Mouse (Mus musculus) CH12.LX (cell line): ENCODE data around the gene Mtx1. TPM values are rescaled to one million over a fixed set of nuclear protein-coding genes. Genes with fewer than 3 reads are reported as not detected.
A peak's percentile ranks its signal among the peaks of the same experiment; 100 is the strongest.

Experiments used
- DNase-seq: peaks from one replicate; pipeline ENCODE4 v3.0.0-alpha.2; 2013; ENCODE audit errors: extremely low read depth
- H3K27ac ChIP-seq: 2 replicates; pipeline ENCODE4 v1.5.1; 2012; ENCODE audit warnings: low read depth, mild to moderate bottlenecking, control low read depth, moderate library complexity; ENCODE audit not compliant: insufficient read depth
- H3K27me3 ChIP-seq: replicated peaks from 2 replicates; pipeline ENCODE3; 2012; ENCODE audit warnings: inconsistent platforms
- H3K36me3 ChIP-seq, 2 experiments: replicated peaks in 1 of 2; 2 replicates each; pipeline versions ENCODE3 to v1.6.1; 2012; ENCODE audit warnings: inconsistent platforms in 1 of 2, low read length in 1 of 2, mild to moderate bottlenecking in 1 of 2, mixed read lengths in 1 of 2, moderate library complexity in 1 of 2; ENCODE audit not compliant: control insufficient read depth in 1 of 2, insufficient read depth in 1 of 2
- H3K4me1 ChIP-seq, 2 experiments: 2 replicates each; pipeline ENCODE4 v1.6.1; 2012; ENCODE audit warnings: inconsistent platforms in 1 of 2, moderate library complexity in 1 of 2; ENCODE audit not compliant: insufficient read depth in 2 of 2, control insufficient read depth in 1 of 2
- H3K4me2 ChIP-seq: 2 replicates; pipeline ENCODE4 v1.6.1; 2012; ENCODE audit warnings: low read depth, mild to moderate bottlenecking, control low read depth; ENCODE audit not compliant: poor library complexity, insufficient read depth, severe bottlenecking
- H3K4me3 ChIP-seq, 3 experiments: fragments of 150-350 bp in 1 of 3; sonication (generic) in 1 of 3; replicated peaks in 1 of 3; 2 replicates each; pipeline versions ENCODE3 to v1.5.1; 2011 to 2012; ENCODE audit warnings: low read depth in 2 of 3, low read length in 2 of 3, mild to moderate bottlenecking in 2 of 3, moderate library complexity in 2 of 3, control low read depth in 1 of 3, improper control_type of control experiment in 1 of 3, inconsistent platforms in 1 of 3, mixed read lengths in 1 of 3; ENCODE audit not compliant: poor library complexity in 1 of 3
- H3K79me2 ChIP-seq: replicated peaks from 2 replicates; pipeline ENCODE4 v1.6.1; 2012; ENCODE audit warnings: mild to moderate bottlenecking, moderate library complexity; ENCODE audit not compliant: control insufficient read depth, poor library complexity, insufficient read depth, severe bottlenecking; ENCODE audit errors: extremely low read depth
- H3K9ac ChIP-seq: 2 replicates; pipeline ENCODE4 v1.6.1; 2012; ENCODE audit warnings: low read depth, mild to moderate bottlenecking, control low read depth, moderate library complexity; ENCODE audit not compliant: insufficient read depth
- H3K9me3 ChIP-seq: replicated peaks from 2 replicates; pipeline ENCODE3; 2012; ENCODE audit warnings: low read length, inconsistent platforms, mixed read lengths
- JUND ChIP-seq: conservative IDR thresholded peaks from 2 replicates; pipeline ENCODE4 v1.6.1; 2011; ENCODE audit warnings: low read depth, low read length, improper control_type of control experiment
- MXI1 ChIP-seq: IDR thresholded peaks from 2 replicates; pipeline ENCODE4 v1.6.1; 2011; ENCODE audit warnings: mild to moderate bottlenecking, low read depth, low read length, improper control_type of control experiment
- POLR2A ChIP-seq: IDR thresholded peaks from 2 replicates; pipeline ENCODE4 v1.6.1; 2011; ENCODE audit warnings: low read depth, mild to moderate bottlenecking, improper control_type of control experiment, low read length
- SIN3A ChIP-seq: IDR thresholded peaks from 2 replicates; pipeline ENCODE4 v1.6.1; 2012; ENCODE audit warnings: low read length, improper control_type of control experiment, inconsistent platforms
- UBTF ChIP-seq: IDR thresholded peaks from 2 replicates; pipeline ENCODE4 v1.6.1; 2012; ENCODE audit warnings: low read depth, mild to moderate bottlenecking, inconsistent platforms, low read length, improper control_type of control experiment, moderate library complexity
- dilution Hi-C: fragments of 300-500 bp; cut with MboI; formaldehyde crosslinking; loops from 2 replicates; pipeline ENCODE4 v1.14.3; 2020; ENCODE audit warnings: low sequenced_read_pairs; ENCODE audit not compliant: extremely low pct_unique_long_range_greater_than_20kb, extremely low pct_ligation_motif_present
- in situ Hi-C: fragments of 300-500 bp; cut with MboI; formaldehyde crosslinking; loops from 3 replicates; pipeline ENCODE4 v1.14.3; 2019; ENCODE audit warnings: low sequenced_read_pairs, low pct_ligation_motif_present, low pct_unique_long_range_greater_than_20kb, mixed read lengths
- polyA plus RNA-seq: library from polyadenylated mRNA; unstranded; fragments of >175 nt; gene quantifications from 2 replicates; pipeline ENCODE4 v1.2.1, GENCODE M21; 2012; ENCODE audit warnings: low read depth; ENCODE audit not compliant: insufficient read length
- total RNA-seq, 2 experiments: library from RNA; depleted of rRNA; stranded (reverse); fragments of 300-350 nt in 1 of 2; fragments of >200 nt in 1 of 2; gene quantifications; 2 replicates each; pipeline ENCODE4 v1.2.3; 2012 to 2014

Mtx1 gene
- total and polyA plus RNA-seq, 3 experiments, result 162 to 299 (median 205) TPM

GRCm38 (mm10) chr3:89159211-89159610, 67.7 kb downstream of the Mtx1 start:
- peaks cover 0 to 9% of the 10 kb centered on the region in 2 experiments for H3K36me3 ChIP-seq
- dilution Hi-C loops, result no loop called here
- H3K9ac ChIP-seq, result 0 out of 2 replicates have a peak overlapping the region, but pooled peaks have one; percentile 36
- peak overlapping the region; percentile 79 for H3K4me2 ChIP-seq
- H3K4me1 ChIP-seq, result peaks cover 0 to 32% of the 10 kb centered on the region in 2 experiments; a peak in 3 of 4 replicates
- no peak for TF ChIP-seq POLR2A
- TF ChIP-seq JUND, result no peak
- TF ChIP-seq MXI1, result peak; percentile 77
- 0 out of 2 replicates have a peak, but pooled peaks have one; percentile 14 for TF ChIP-seq UBTF
- TF ChIP-seq SIN3A, result peak; percentile 95
- H3K27ac ChIP-seq, result no peak overlapping the region
- DNase-seq, result no peak
- no peaks in the 10 kb centered on the region for H3K79me2 ChIP-seq
- H3K9me3 ChIP-seq, result no peaks in the 10 kb centered on the region
- H3K27me3 ChIP-seq, result no peaks in the 10 kb centered on the region
- H3K4me3 ChIP-seq, result peak overlapping the region; percentile 44 to 78 (median 58)
- in situ Hi-C loops, result loop anchor here (5.0 kb wide), 1 partner anchor 67 kb away; the partner anchor contains the start of gene Rusc1

Other genes with a start within 250 kb of the Mtx1 start
Only the 20 nearest of the 29 such genes appear.
- gene Rusc1, start 133.8 kb downstream of the Mtx1 start, total RNA-seq (2012; rRNA removed), result 25.1 and 30.1 TPM in 2 replicates
- 17.7 and 19.7 TPM in 2 replicates for gene Rusc1, start 133.8 kb downstream of the Mtx1 start, total RNA-seq (2014; rRNA removed)
- 16.7 and 19.4 TPM in 2 replicates for gene Rusc1, start 133.8 kb downstream of the Mtx1 start, polyA plus RNA-seq
- 0.13 TPM in 1 of 2 replicates, not detected in the other for gene Gm43738, start 126.0 kb downstream of the Mtx1 start, total RNA-seq (2012; rRNA removed)
- not detected in 2 replicates for gene Gm43738, start 126.0 kb downstream of the Mtx1 start, total RNA-seq (2014; rRNA removed)
- gene Gm43738, start 126.0 kb downstream of the Mtx1 start, polyA plus RNA-seq, result not detected in 2 replicates
- gene Fdps, start 125.1 kb downstream of the Mtx1 start, total RNA-seq (2012; rRNA removed), result 243 and 244 TPM in 2 replicates
- 490 and 572 TPM in 2 replicates for gene Fdps, start 125.1 kb downstream of the Mtx1 start, total RNA-seq (2014; rRNA removed)
- gene Fdps, start 125.1 kb downstream of the Mtx1 start, polyA plus RNA-seq, result 177 and 200 TPM in 2 replicates
- gene Pklr, start 90.9 kb downstream of the Mtx1 start, total RNA-seq (2012; rRNA removed), result not detected in 2 replicates
- gene Pklr, start 90.9 kb downstream of the Mtx1 start, total RNA-seq (2014; rRNA removed), result not detected in 2 replicates
- not detected in 2 replicates for gene Pklr, start 90.9 kb downstream of the Mtx1 start, polyA plus RNA-seq
- 1.8 and 2.0 TPM in 2 replicates for gene Hcn3, start 66.9 kb downstream of the Mtx1 start, total RNA-seq (2012; rRNA removed)
- gene Hcn3, start 66.9 kb downstream of the Mtx1 start, total RNA-seq (2014; rRNA removed), result 1.7 and 1.8 TPM in 2 replicates
- gene Hcn3, start 66.9 kb downstream of the Mtx1 start, polyA plus RNA-seq, result 3.1 and 3.2 TPM in 2 replicates
- 29.9 and 31.2 TPM in 2 replicates for gene Clk2, start 62.3 kb downstream of the Mtx1 start, total RNA-seq (2012; rRNA removed)
- gene Clk2, start 62.3 kb downstream of the Mtx1 start, total RNA-seq (2014; rRNA removed), result 18.8 and 19.7 TPM in 2 replicates
- gene Clk2, start 62.3 kb downstream of the Mtx1 start, polyA plus RNA-seq, result 72.0 and 77.2 TPM in 2 replicates
- gene Scamp3, start 49.6 kb downstream of the Mtx1 start, total RNA-seq (2012; rRNA removed), result 12.5 and 17.1 TPM in 2 replicates
- 4.1 and 4.5 TPM in 2 replicates for gene Scamp3, start 49.6 kb downstream of the Mtx1 start, total RNA-seq (2014; rRNA removed)
- gene Scamp3, start 49.6 kb downstream of the Mtx1 start, polyA plus RNA-seq, result 64.1 and 72.7 TPM in 2 replicates
- 1.6 and 2.2 TPM in 2 replicates for gene Fam189b, start 43.9 kb downstream of the Mtx1 start, total RNA-seq (2012; rRNA removed)
- gene Fam189b, start 43.9 kb downstream of the Mtx1 start, total RNA-seq (2014; rRNA removed), result 0.31 and 1.1 TPM in 2 replicates
- gene Fam189b, start 43.9 kb downstream of the Mtx1 start, polyA plus RNA-seq, result 6.7 and 8.4 TPM in 2 replicates
- 62.5 and 64.1 TPM in 2 replicates for gene Gba, start 24.2 kb downstream of the Mtx1 start, total RNA-seq (2012; rRNA removed)
- 61.2 and 65.3 TPM in 2 replicates for gene Gba, start 24.2 kb downstream of the Mtx1 start, total RNA-seq (2014; rRNA removed)
- 59.4 and 63.6 TPM in 2 replicates for gene Gba, start 24.2 kb downstream of the Mtx1 start, polyA plus RNA-seq
- gene Thbs3, start 11.9 kb downstream of the Mtx1 start, total RNA-seq (2012; rRNA removed), result 6.1 and 10.1 TPM in 2 replicates
- 4.2 and 5.7 TPM in 2 replicates for gene Thbs3, start 11.9 kb downstream of the Mtx1 start, total RNA-seq (2014; rRNA removed)
- 4.3 and 4.6 TPM in 2 replicates for gene Thbs3, start 11.9 kb downstream of the Mtx1 start, polyA plus RNA-seq
- gene Muc1, start 2.0 kb upstream of the Mtx1 start, total RNA-seq (2012; rRNA removed), result 0.38 and 0.50 TPM in 2 replicates
- 0.09 and 0.28 TPM in 2 replicates for gene Muc1, start 2.0 kb upstream of the Mtx1 start, total RNA-seq (2014; rRNA removed)
- gene Muc1, start 2.0 kb upstream of the Mtx1 start, polyA plus RNA-seq, result 0.60 and 0.71 TPM in 2 replicates
- 141 and 143 TPM in 2 replicates for gene Krtcap2, start 18.9 kb upstream of the Mtx1 start, total RNA-seq (2012; rRNA removed)
- 127 and 180 TPM in 2 replicates for gene Krtcap2, start 18.9 kb upstream of the Mtx1 start, total RNA-seq (2014; rRNA removed)
- 198 and 230 TPM in 2 replicates for gene Krtcap2, start 18.9 kb upstream of the Mtx1 start, polyA plus RNA-seq
- 1.9 and 2.0 TPM in 2 replicates for gene Trim46, start 19.2 kb upstream of the Mtx1 start, total RNA-seq (2012; rRNA removed)
- 0.36 TPM in 2 replicates for gene Trim46, start 19.2 kb upstream of the Mtx1 start, total RNA-seq (2014; rRNA removed)
- 1.4 and 1.9 TPM in 2 replicates for gene Trim46, start 19.2 kb upstream of the Mtx1 start, polyA plus RNA-seq
- gene Dpm3, start 32.3 kb upstream of the Mtx1 start, total RNA-seq (2012; rRNA removed), result 189 and 228 TPM in 2 replicates
- gene Dpm3, start 32.3 kb upstream of the Mtx1 start, total RNA-seq (2014; rRNA removed), result 45.8 and 52.7 TPM in 2 replicates
- 70.4 and 74.8 TPM in 2 replicates for gene Dpm3, start 32.3 kb upstream of the Mtx1 start, polyA plus RNA-seq
- gene Slc50a1, start 43.5 kb upstream of the Mtx1 start, total RNA-seq (2012; rRNA removed), result 47.8 and 50.9 TPM in 2 replicates
- gene Slc50a1, start 43.5 kb upstream of the Mtx1 start, total RNA-seq (2014; rRNA removed), result 40.6 and 41.8 TPM in 2 replicates
- gene Slc50a1, start 43.5 kb upstream of the Mtx1 start, polyA plus RNA-seq, result 44.7 and 56.0 TPM in 2 replicates
- 0.59 and 0.93 TPM in 2 replicates for gene Efna1, start 54.1 kb upstream of the Mtx1 start, total RNA-seq (2012; rRNA removed)
- 0.62 and 0.70 TPM in 2 replicates for gene Efna1, start 54.1 kb upstream of the Mtx1 start, total RNA-seq (2014; rRNA removed)
- 0.71 and 0.80 TPM in 2 replicates for gene Efna1, start 54.1 kb upstream of the Mtx1 start, polyA plus RNA-seq
- 0.13 TPM in 1 of 2 replicates, not detected in the other for gene Efna3, start 95.9 kb upstream of the Mtx1 start, total RNA-seq (2012; rRNA removed)
- 0.09 TPM in 1 of 2 replicates, not detected in the other for gene Efna3, start 95.9 kb upstream of the Mtx1 start, total RNA-seq (2014; rRNA removed)
- gene Efna3, start 95.9 kb upstream of the Mtx1 start, polyA plus RNA-seq, result 0.19 TPM in 1 of 2 replicates, not detected in the other
- 2.6 and 3.1 TPM in 2 replicates for gene Efna4, start 110.9 kb upstream of the Mtx1 start, total RNA-seq (2012; rRNA removed)
- gene Efna4, start 110.9 kb upstream of the Mtx1 start, total RNA-seq (2014; rRNA removed), result 0.76 and 1.1 TPM in 2 replicates
- gene Efna4, start 110.9 kb upstream of the Mtx1 start, polyA plus RNA-seq, result 1.00 and 1.1 TPM in 2 replicates
- 31.3 and 39.1 TPM in 2 replicates for gene Adam15, start 122.9 kb upstream of the Mtx1 start, total RNA-seq (2012; rRNA removed)
- 5.8 and 5.9 TPM in 2 replicates for gene Adam15, start 122.9 kb upstream of the Mtx1 start, total RNA-seq (2014; rRNA removed)
- gene Adam15, start 122.9 kb upstream of the Mtx1 start, polyA plus RNA-seq, result 26.2 and 26.5 TPM in 2 replicates
- gene Dcst2, start 134.9 kb upstream of the Mtx1 start, total RNA-seq (2012; rRNA removed), result not detected in 2 replicates
- gene Dcst2, start 134.9 kb upstream of the Mtx1 start, total RNA-seq (2014; rRNA removed), result not detected in 2 replicates
- gene Dcst2, start 134.9 kb upstream of the Mtx1 start, polyA plus RNA-seq, result 0.10 and 0.14 TPM in 2 replicates